Mouse (Mus musculus) erythroblast, embryonic 14.5 days (primary cell): ENCODE data around the gene Utp18. TPM values are rescaled to one million over a fixed set of nuclear protein-coding genes. Genes with fewer than 3 reads are reported as not detected.
"Not testable (repeated sequence)": the region's sequence is repeated elsewhere in the genome, so short reads cannot be mapped to it uniquely, and the experiment has no call there.

Experiments
- H3K27me3 ChIP-seq: 2 replicates; pipeline ENCODE4 v1.6.1; 2012; ENCODE audit warnings: inconsistent platforms; ENCODE audit not compliant: control insufficient read depth
- H3K36me3 ChIP-seq: 2 replicates; pipeline ENCODE4 v1.6.1; 2012; ENCODE audit warnings: mild to moderate bottlenecking, inconsistent platforms; ENCODE audit not compliant: control insufficient read depth
- H3K4me1 ChIP-seq: 2 replicates; pipeline ENCODE4 v1.6.1; 2012; ENCODE audit warnings: inconsistent platforms; ENCODE audit not compliant: control insufficient read depth
- H3K4me3 ChIP-seq: replicated peaks from 2 replicates; pipeline ENCODE3; 2012; ENCODE audit warnings: moderate library complexity, mild to moderate bottlenecking, inconsistent platforms
- H3K9me3 ChIP-seq: 2 replicates; pipeline ENCODE4 v1.6.1; 2012; ENCODE audit warnings: low read length, inconsistent platforms, mixed read lengths; ENCODE audit not compliant: control insufficient read depth
- GATA1 ChIP-seq: IDR thresholded peaks from 2 replicates; pipeline ENCODE4 v1.6.1; 2012; ENCODE audit warnings: low read length, inconsistent platforms, mixed read lengths
- TAL1 ChIP-seq: IDR thresholded peaks from 3 replicates; pipeline ENCODE4 v1.6.1; 2012; ENCODE audit warnings: low read length, inconsistent platforms, mixed read lengths
- polyA plus RNA-seq: library from polyadenylated mRNA; stranded (reverse); fragments of >175 nt; gene quantifications from 2 replicates; pipeline ENCODE4 v1.2.3, GENCODE M21; 2012

Gene Utp18
- polyA plus RNA-seq, result 1.0 and 1.2 TPM in 2 replicates

DNA sequence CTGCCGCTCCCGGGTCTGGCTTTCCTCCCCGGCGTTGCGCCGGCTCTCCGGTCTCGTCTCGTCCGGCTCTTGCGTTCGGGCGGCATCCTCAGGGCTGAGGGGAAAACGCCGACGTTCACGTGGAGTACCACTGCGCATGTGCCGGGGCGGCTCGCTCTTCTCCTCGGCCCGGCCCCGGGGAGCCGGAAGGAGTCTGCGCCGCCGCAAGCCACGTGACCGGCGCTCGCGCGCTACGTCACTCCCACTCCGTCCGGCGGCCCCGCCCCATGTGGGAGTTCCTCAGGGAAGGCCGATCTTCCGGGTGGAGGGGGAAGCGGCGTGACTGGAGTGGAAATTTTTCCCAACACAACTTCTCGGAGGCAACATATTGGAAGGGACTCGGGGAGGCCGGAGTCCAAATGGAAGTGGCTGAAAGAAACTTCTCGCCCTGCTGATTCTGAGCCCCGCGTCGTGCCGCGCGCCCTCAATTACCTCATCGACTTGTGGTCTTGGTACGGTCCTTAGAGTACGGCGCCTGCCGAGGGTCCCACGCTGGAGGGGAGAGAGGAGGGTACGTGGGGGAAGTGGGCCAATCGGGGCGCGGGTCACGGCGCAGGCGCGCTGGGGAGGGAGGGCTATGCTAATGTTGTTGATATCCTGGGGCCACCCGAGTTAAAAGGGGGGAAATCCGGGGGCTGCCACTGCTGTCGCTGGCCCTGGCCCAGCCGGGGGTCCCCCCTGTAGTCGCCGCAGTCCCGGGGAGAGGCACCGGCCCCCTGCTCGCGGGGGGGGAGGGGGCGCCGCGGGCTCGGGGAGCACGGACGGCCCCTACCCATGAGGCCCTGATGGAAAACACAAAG, at the start of gene Utp18, which contains the start of gene Mbtd1:
Gene Utp18 (minus strand): TSS at position 195 of the 839 bp plus-strand sequence.
Gene Mbtd1 (plus strand): TSS at position 281 of the 839 bp plus-strand sequence.
- Histone ChIP-seq H3K4me3 (peak within 1 kb of the TSS; percentile 95), H3K27me3 (no peaks in the 10 kb centered on the region), H3K4me1 (peaks cover 40% of the 10 kb centered on the region), H3K9me3 (no peaks in the 10 kb centered on the region), H3K36me3 (peaks cover 25% of the 10 kb centered on the region)
- TF ChIP-seq TAL1 (no peak), GATA1 (no peak)

DNA sequence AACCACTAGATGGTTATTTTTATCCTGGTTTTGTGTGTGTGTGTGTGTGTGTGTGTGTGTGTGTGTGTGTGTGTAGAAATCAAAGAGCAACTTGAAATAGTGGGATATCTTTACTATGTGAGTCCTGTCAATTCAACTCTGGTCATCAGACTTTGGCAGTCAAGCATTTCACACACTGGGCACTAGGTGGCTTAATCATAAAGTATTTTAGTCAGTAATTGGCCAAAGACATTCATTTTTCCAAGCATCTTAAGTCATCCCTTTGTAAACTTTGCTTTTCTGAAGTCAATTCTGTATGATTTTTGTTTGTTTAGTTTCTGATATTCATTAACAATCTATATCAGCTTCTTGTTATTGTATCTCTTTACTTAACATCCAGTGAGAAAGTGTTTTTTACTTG, 43.5 kb upstream of the Utp18 start:
- Histone ChIP-seq H3K4me1 (no peaks in the 10 kb centered on the region), H3K4me3 (no peak overlapping the region), H3K27me3 (no peaks in the 10 kb centered on the region), H3K9me3 (no peaks in the 10 kb centered on the region), H3K36me3 (peaks cover 63% of the 10 kb centered on the region)
- TF ChIP-seq TAL1 (no peak), GATA1 (no peak)

DNA sequence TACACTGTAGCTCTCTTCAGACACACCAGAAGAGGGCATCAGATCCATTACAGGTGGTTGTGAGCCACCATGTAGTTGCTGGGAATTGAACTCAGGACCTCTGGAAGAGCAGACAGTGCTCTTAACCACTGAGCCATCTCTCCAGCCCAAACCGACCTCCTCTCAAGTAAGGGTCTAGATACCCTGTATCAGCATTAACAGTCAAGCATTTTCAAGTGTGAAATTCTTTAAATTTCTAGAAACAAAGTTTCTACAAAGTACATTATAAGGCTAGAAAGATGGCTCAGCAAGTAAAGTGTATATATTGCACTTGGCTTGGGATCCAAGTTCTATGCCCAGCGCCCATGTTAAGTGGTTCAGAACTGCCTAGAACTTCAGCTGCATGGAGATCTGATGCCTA, 29.5 kb upstream of the Utp18 start:
- H3K36me3 ChIP-seq, result peaks cover 67% of the 10 kb centered on the region
- H3K27me3 ChIP-seq, H3K4me3 ChIP-seq, H3K4me1 ChIP-seq, H3K9me3 ChIP-seq: not testable (repeated sequence)

DNA sequence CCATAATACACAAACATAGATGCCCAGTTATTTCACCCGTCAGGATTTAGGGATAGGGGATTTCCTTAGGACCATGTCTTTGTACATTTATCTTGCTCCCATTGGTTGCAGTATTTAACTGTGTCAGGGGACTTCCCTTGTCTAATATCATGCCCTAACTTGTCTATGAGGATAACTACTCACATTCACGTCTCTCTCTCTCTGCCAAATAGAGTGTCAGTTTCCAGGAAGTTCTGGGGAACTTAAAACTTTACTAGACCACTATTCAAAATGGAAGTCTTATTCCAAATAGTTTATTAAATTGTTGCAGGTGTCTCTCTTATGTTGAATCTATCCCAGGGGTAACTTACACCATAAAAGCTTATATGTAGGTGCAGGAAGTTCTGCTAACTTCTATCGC, 26.0 kb upstream of the Utp18 start:
- TF ChIP-seq TAL1, result no peak
- TF ChIP-seq GATA1, result no peak
- no peak overlapping the region for H3K4me3 ChIP-seq
- peaks cover 6% of the 10 kb centered on the region for H3K4me1 ChIP-seq
- H3K9me3 ChIP-seq, result no peaks in the 10 kb centered on the region
- H3K36me3 ChIP-seq, result peaks cover 70% of the 10 kb centered on the region
- H3K27me3 ChIP-seq, result no peaks in the 10 kb centered on the region

DNA sequence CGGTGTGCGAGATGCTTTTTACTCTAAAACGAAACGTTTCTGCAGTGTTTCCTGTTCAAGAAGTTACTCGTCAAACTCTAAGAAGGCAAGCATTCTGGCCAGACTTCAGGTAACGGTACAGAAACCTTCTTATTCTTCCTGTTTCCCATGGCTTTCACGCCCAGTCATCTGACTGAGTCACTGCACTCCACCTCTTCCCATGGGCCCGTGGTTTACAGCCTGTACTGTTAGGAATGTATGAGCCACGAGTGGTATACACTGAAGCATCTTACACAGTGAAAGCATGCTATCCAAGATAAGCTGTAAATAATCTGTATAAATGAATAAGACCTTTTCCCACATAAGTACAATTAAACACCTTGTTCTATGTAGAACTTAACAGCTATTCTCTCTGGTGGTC, 23.3 kb upstream of the Utp18 start:
- peaks cover 68% of the 10 kb centered on the region for H3K36me3 ChIP-seq
- H3K27me3 ChIP-seq, result no peaks in the 10 kb centered on the region
- H3K9me3 ChIP-seq, result no peaks in the 10 kb centered on the region
- no peaks in the 10 kb centered on the region for H3K4me1 ChIP-seq
- H3K4me3 ChIP-seq, result no peak overlapping the region
- TF ChIP-seq GATA1 (no peak), TAL1 (no peak)

DNA sequence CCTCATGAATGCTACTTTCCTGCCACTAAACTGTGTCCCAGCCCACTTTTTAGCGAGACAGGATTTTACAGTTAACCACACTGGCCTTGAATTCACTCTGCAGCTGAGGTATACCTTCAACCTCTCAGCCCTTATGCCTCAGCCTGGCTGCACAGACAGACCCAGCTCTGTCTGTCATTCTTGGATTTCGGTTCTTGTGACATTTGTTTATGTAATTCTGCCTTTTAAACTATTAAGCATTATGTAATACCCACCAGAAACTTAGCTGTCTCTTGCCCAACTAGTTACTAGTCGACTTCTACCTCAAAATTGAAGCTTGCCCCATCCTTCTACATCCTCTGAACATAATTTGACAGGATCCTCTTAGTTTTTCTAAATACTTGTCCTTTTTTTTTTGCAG, 22.3 kb upstream of the Utp18 start:
- H3K4me1 ChIP-seq, result no peaks in the 10 kb centered on the region
- no peak overlapping the region for H3K4me3 ChIP-seq
- peaks cover 66% of the 10 kb centered on the region for H3K36me3 ChIP-seq
- no peaks in the 10 kb centered on the region for H3K27me3 ChIP-seq
- TF ChIP-seq TAL1, result no peak
- TF ChIP-seq GATA1, result no peak
- no peaks in the 10 kb centered on the region for H3K9me3 ChIP-seq

DNA sequence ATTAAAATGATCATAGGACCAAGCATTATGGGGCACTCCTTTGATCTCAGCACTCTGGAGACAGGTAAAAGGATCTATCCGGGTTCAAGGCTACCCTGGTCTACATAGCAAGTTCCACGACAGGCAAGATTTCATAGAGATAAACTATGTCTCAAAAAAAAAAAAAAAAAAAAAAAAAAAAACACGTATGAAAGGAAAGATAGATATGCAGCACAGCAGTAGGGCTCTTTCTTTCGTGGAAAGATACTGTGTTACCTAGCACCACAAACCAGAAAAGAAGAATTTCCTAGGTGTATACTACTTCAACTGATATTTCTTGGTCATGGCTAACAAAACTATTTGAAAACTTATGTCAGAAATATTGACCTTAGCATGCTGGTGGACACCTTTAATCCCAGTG, 21.3 kb upstream of the Utp18 start:
- no peaks in the 10 kb centered on the region for H3K4me1 ChIP-seq
- no peak overlapping the region for H3K4me3 ChIP-seq
- H3K36me3 ChIP-seq, result peaks cover 61% of the 10 kb centered on the region
- TF ChIP-seq TAL1 (no peak), GATA1 (no peak)
- no peaks in the 10 kb centered on the region for H3K27me3 ChIP-seq
- no peaks in the 10 kb centered on the region for H3K9me3 ChIP-seq

DNA sequence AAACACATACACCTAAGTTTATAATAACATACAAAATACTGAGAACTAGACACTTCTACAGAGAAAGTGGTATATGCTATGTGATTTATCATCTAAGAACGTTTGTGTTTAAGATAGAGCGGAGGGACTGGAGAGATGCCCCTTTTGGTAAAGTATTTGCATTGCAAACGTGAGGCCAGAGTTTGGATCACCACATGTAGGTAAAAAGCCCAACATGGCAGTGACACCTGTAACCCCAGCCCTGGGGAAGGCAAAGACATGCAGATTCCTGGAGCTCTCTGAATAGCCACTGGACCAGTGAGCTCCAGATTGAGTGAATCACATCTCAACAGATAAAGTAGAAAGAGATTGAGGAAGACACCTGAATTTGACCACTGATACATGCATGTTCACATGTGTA, 12.2 kb upstream of the Utp18 start:
- H3K27me3 ChIP-seq, result no peaks in the 10 kb centered on the region
- TF ChIP-seq GATA1 (no peak), TAL1 (no peak)
- peaks cover 10% of the 10 kb centered on the region for H3K36me3 ChIP-seq
- no peaks in the 10 kb centered on the region for H3K4me1 ChIP-seq
- H3K9me3 ChIP-seq, result no peaks in the 10 kb centered on the region
- H3K4me3 ChIP-seq, result no peak overlapping the region

DNA sequence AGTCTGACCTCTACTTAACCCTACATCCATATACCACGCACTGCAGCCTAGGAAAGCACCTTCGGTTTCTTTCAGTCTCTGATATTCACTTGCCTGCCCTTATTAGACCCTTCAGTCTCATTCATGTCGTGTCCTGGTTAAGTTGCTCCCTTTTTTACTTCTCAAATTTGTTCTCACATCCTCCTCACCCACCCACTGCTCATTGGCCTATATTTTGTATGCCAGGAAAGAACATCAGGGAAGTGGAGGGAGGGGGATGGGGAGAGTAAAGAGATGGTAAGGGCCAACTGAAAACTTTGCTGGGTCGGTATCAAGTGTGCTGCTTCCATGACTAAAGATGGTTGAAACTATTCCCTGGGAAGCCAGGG, 1.5 kb upstream of the Utp18 start:
- no peaks in the 10 kb centered on the region for H3K9me3 ChIP-seq
- no peaks in the 10 kb centered on the region for H3K27me3 ChIP-seq
- H3K4me3 ChIP-seq, result peak overlapping the region; percentile 95
- peaks cover 40% of the 10 kb centered on the region for H3K4me1 ChIP-seq
- peaks cover 20% of the 10 kb centered on the region for H3K36me3 ChIP-seq
- TF ChIP-seq TAL1 (no peak), GATA1 (no peak)

DNA sequence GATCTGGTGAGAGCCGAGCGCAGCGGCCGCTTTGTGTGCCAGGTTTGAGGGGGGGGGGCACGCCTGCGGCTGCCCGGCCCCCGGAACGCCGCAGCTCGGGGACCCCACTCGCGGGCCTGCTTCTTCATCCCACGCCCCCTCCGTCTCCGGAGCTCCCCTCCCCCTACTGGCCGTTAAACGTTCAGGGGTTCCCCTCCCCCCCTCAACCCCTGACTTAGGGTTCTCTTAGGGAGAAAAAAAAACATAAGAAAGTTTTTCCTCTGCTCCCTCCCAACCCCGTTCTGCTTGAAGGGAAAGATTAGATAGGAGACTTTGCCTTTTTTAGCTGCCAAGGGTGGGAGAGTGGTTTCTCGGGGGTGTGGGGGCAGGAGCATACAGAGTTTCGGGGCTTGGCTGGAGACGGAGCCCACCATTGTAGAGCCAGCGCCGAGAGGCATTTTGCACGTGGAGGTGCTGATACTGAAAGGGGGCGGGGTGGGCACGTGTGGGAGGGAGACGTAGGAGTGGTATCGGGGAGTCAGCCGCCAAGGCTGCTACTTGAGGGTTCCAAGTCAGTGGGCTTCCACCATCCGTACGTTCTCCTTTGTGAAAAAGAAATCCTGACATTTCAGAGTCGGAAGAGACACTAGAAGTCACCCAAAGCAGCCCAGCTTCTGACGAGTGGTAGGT, 979 bp upstream of the Utp18 start:
- peaks cover 40% of the 10 kb centered on the region for H3K4me1 ChIP-seq
- TF ChIP-seq GATA1 (no peak), TAL1 (no peak)
- H3K36me3 ChIP-seq, result peaks cover 19% of the 10 kb centered on the region
- H3K9me3 ChIP-seq, result no peaks in the 10 kb centered on the region
- H3K27me3 ChIP-seq, result no peaks in the 10 kb centered on the region
- peak overlapping the region; percentile 95 for H3K4me3 ChIP-seq
